Mouse (Mus musculus): ENCODE results near the gene Ttc28.

GRCm38 (mm10) chr5:111054848-111055428 lies 175.3 kb downstream of the Ttc28 start:
- TF ChIP-seq CTCF (IDR thresholded peaks at IDR 0.05; ENCODE audit: borderline replicate concordance, insufficient read depth, low read depth, low read length) (no peak), POLR2A (IDR thresholded peaks at IDR 0.05; ENCODE audit: borderline replicate concordance, insufficient read depth, low read length) (no peak)
